Mouse (Mus musculus) midbrain, postnatal 0 days (tissue): ENCODE data around the gene Gpr27. TPM values are rescaled to one million over a fixed set of nuclear protein-coding genes. Genes with fewer than 3 reads are reported as not detected.

Experiments
- ATAC-seq: fragments of 200-750 bp; cut with Nextera tagmentation; 2 replicates; pipeline ENCODE4 v1.8.0; 2017; ENCODE audit warnings: moderate number of reproducible peaks, mild to moderate bottlenecking, moderate TSS enrichment, moderate library complexity; ENCODE audit not compliant: low FRiP score
- DNase-seq: peaks from one replicate; pipeline ENCODE4 v3.0.0-alpha.2; 2015; ENCODE audit warnings: low spot score
- H3K27ac ChIP-seq: fragments of 300-500 bp; sonication (generic); 2 replicates; pipeline ENCODE4 v1.5.1; 2014; ENCODE audit warnings: low read depth, mild to moderate bottlenecking, low read length, mixed read lengths
- H3K27me3 ChIP-seq: fragments of 300-500 bp; sonication (generic); 2 replicates; pipeline ENCODE4 v1.6.1; 2014; ENCODE audit warnings: low read length, control low read depth, mixed read lengths; ENCODE audit not compliant: insufficient read depth
- H3K36me3 ChIP-seq: fragments of 300-500 bp; sonication (generic); 2 replicates; pipeline ENCODE4 v1.6.1; 2014; ENCODE audit warnings: low read length, control low read depth, mixed read lengths; ENCODE audit not compliant: insufficient read depth
- H3K4me1 ChIP-seq: fragments of 300-500 bp; sonication (generic); 2 replicates; pipeline ENCODE4 v1.6.1; 2014; ENCODE audit warnings: mild to moderate bottlenecking, control low read depth, antibody characterized with exemption, low read length, mixed read lengths; ENCODE audit not compliant: insufficient read depth
- H3K4me2 ChIP-seq: fragments of 300-500 bp; sonication (generic); 2 replicates; pipeline ENCODE4 v1.6.1; 2014; ENCODE audit warnings: low read depth, mild to moderate bottlenecking, low read length, mixed read lengths; ENCODE audit not compliant: poor library complexity, severe bottlenecking
- H3K4me3 ChIP-seq: fragments of 300-500 bp; sonication (generic); 2 replicates; pipeline ENCODE4 v1.5.1; 2014; ENCODE audit warnings: low read depth, mild to moderate bottlenecking, low read length, moderate library complexity
- H3K9ac ChIP-seq: fragments of 300-500 bp; sonication (generic); replicated peaks from 2 replicates; pipeline ENCODE4 v1.6.1; 2014; ENCODE audit warnings: mild to moderate bottlenecking, low read length, moderate library complexity, mixed read lengths; ENCODE audit not compliant: poor library complexity, severe bottlenecking
- H3K9me3 ChIP-seq: fragments of 300-500 bp; sonication (generic); 2 replicates; pipeline ENCODE4 v1.6.1; 2016; ENCODE audit warnings: low read length, control low read depth
- CTCF ChIP-seq: IDR thresholded peaks from 2 replicates; pipeline ENCODE4 v1.5.1; 2016; ENCODE audit warnings: antibody characterized with exemption, mild to moderate bottlenecking
- WGBS: fragments of 180-500 bp; shearing (Covaris S2); extraction: QIAGEN DNeasy Blood & Tissue Kit; methylation state at CpG from one replicate; pipeline ENCODE4 v1.1.7; 2014; 5-methylcytosine and 5-hydroxymethylcytosine counted together
- polyA plus RNA-seq: library from polyadenylated mRNA; unstranded; fragments of >200 nt; fragmentation: Nextera tagmentation; extraction: Ambion mirVana; gene quantifications from 2 replicates; pipeline ENCODE4 v1.2.1, GENCODE M21; 2015
- total RNA-seq: library from RNA; depleted of rRNA; stranded (reverse); fragments of >200 nt; gene quantifications from 2 replicates; pipeline ENCODE4 v1.2.3, GENCODE M21; 2014

The Gpr27 gene
- total and polyA plus RNA-seq, 2 experiments from 2014 or later: 27.8 to 110 TPM

- DNase-seq (no peak), ATAC-seq (no peak)
- H3K9me3 ChIP-seq: no peaks in the 10 kb centered on the region
- 73% methylated on average over 6 of the region's 6 CpGs for WGBS
- no peak overlapping the region for H3K27ac ChIP-seq
- H3K9ac ChIP-seq: no peak overlapping the region
- no peaks in the 10 kb centered on the region for H3K4me1 ChIP-seq
- H3K4me2 ChIP-seq: no peak overlapping the region
- TF ChIP-seq CTCF: no peak
- no peaks in the 10 kb centered on the region for H3K27me3 ChIP-seq
- no peak overlapping the region for H3K4me3 ChIP-seq
- no peaks in the 10 kb centered on the region for H3K36me3 ChIP-seq
Observed at GRCm38 (mm10) chr6:99715191-99715590, 22.7 kb downstream of the Gpr27 start.

GRCm38 (mm10) chr6:99715913-99716312, 23.4 kb downstream of the Gpr27 start:
- Histone ChIP-seq H3K36me3 (no peaks in the 10 kb centered on the region), H3K27ac (no peak overlapping the region), H3K27me3 (no peaks in the 10 kb centered on the region), H3K4me3 (no peak overlapping the region), H3K9ac (no peak overlapping the region), H3K9me3 (no peaks in the 10 kb centered on the region), H3K4me1 (no peaks in the 10 kb centered on the region), H3K4me2 (no peak overlapping the region)
- DNase-seq (no peak), ATAC-seq (no peak)
- WGBS: 72% methylated on average over 6 of the region's 6 CpGs
- 0 out of 2 replicates have a peak, but pooled peaks have one; percentile 3 for TF ChIP-seq CTCF

GRCm38 (mm10) chr6:99721032-99721431, 28.6 kb downstream of the Gpr27 start:
- Histone ChIP-seq H3K4me1 (no peaks in the 10 kb centered on the region), H3K4me2 (no peak overlapping the region), H3K36me3 (no peaks in the 10 kb centered on the region), H3K4me3 (no peak overlapping the region), H3K27me3 (peaks cover 7% of the 10 kb centered on the region; the same call in 1 of the 2 replicates), H3K27ac (no peak overlapping the region), H3K9me3 (no peaks in the 10 kb centered on the region), H3K9ac (no peak overlapping the region)
- DNase-seq (no peak), ATAC-seq (no peak)
- 88% methylated on average over 9 of the region's 9 CpGs for WGBS
- TF ChIP-seq CTCF: no peak

- Histone ChIP-seq H3K9me3 (no peaks in the 10 kb centered on the region), H3K27me3 (peaks cover 9% of the 10 kb centered on the region; the same call in 1 of the 2 replicates), H3K4me3 (no peak overlapping the region), H3K36me3 (no peaks in the 10 kb centered on the region), H3K9ac (no peak overlapping the region), H3K27ac (no peak overlapping the region), H3K4me1 (peaks cover 3% of the 10 kb centered on the region; the same call in 1 of the 2 replicates), H3K4me2 (no peak overlapping the region)
- no peak for DNase-seq
- WGBS: 90% methylated on average over 9 of the region's 9 CpGs
- no peak for ATAC-seq
- no peak for TF ChIP-seq CTCF
Observed at GRCm38 (mm10) chr6:99722390-99722789, 29.9 kb downstream of the Gpr27 start.

- H3K9me3 ChIP-seq: no peaks in the 10 kb centered on the region
- TF ChIP-seq CTCF: no peak
- peak within 1 kb of the TSS; percentile 44 for H3K9ac ChIP-seq
- under 1% methylated on average over 59 of the region's 61 CpGs for WGBS
- ATAC-seq (no peak), DNase-seq (no peak)
- peaks cover 3% of the 10 kb centered on the region; the same call in 1 of the 2 replicates for H3K4me1 ChIP-seq
- H3K27me3 ChIP-seq: peaks cover 9% of the 10 kb centered on the region; the same call in 1 of the 2 replicates
- no peak within 1 kb of the TSS for H3K27ac ChIP-seq
- H3K4me3 ChIP-seq: peak within 1 kb of the TSS; percentile 53
- H3K4me2 ChIP-seq: peak within 1 kb of the TSS; percentile 97
- no peaks in the 10 kb centered on the region for H3K36me3 ChIP-seq
Observed at GRCm38 (mm10) chr6:99725971-99726561, 33.6 kb downstream of the Gpr27 start, which contains the start of gene Prok2. Prok2 (minus strand) TSS chr6:99726392.

- no peak for DNase-seq
- WGBS: 4% methylated on average over 21 of the region's 22 CpGs
- H3K27me3 ChIP-seq: peaks cover 9% of the 10 kb centered on the region; the same call in 1 of the 2 replicates
Observed at GRCm38 (mm10) chr6:99726576-99727303, 34.3 kb downstream of the Gpr27 start.

More at GRCm38 (mm10) chr6:99726576-99727303, 34.3 kb downstream of the Gpr27 start:
- Histone ChIP-seq H3K4me2 (peak overlapping the region; percentile 97), H3K27ac (no peak overlapping the region), H3K9ac (peak overlapping the region; percentile 44), H3K4me1 (peaks cover 3% of the 10 kb centered on the region; the same call in 1 of the 2 replicates), H3K9me3 (no peaks in the 10 kb centered on the region), H3K4me3 (peak overlapping the region; percentile 53), H3K36me3 (no peaks in the 10 kb centered on the region)
- TF ChIP-seq CTCF: no peak
- ATAC-seq: no peak
